Mouse (Mus musculus) cortical plate, adult 2 months (tissue): ENCODE results near the gene Col18a1. TPM values are rescaled to one million over a fixed set of nuclear protein-coding genes. Genes with fewer than 3 reads are reported as not detected.

Experiments
- H3K27ac ChIP-seq: fragments of 200-500 bp; 2 replicates; pipeline ENCODE4 v1.5.1; 2012; ENCODE audit warnings: low read length, control low read depth, inconsistent platforms; ENCODE audit not compliant: insufficient read depth
- H3K4me1 ChIP-seq: fragments of 200-500 bp; 2 replicates; pipeline ENCODE4 v1.6.1; 2011; ENCODE audit warnings: low read length; ENCODE audit not compliant: control insufficient read depth, insufficient read depth
- H3K4me3 ChIP-seq: fragments of 200-500 bp; 2 replicates; pipeline ENCODE4 v1.5.1; 2011; ENCODE audit warnings: mild to moderate bottlenecking, low read length, control low read depth; ENCODE audit not compliant: insufficient read depth
- CTCF ChIP-seq: fragments of 200-500 bp; IDR thresholded peaks from 2 replicates; pipeline ENCODE4 v1.5.1; 2011; ENCODE audit warnings: mild to moderate bottlenecking, control low read depth, low read length; ENCODE audit not compliant: insufficient read depth; ENCODE audit errors: extremely low read depth
- POLR2A ChIP-seq: fragments of 200-500 bp; IDR thresholded peaks from 2 replicates; pipeline ENCODE4 v1.6.1; 2011; ENCODE audit warnings: mild to moderate bottlenecking, low read length, control low read depth; ENCODE audit not compliant: insufficient read depth; ENCODE audit errors: extremely low read depth
- polyA plus RNA-seq: library from polyadenylated mRNA; depleted of rRNA; stranded (reverse); fragments of >200 nt; gene quantifications from 2 replicates; pipeline ENCODE4 v1.2.3, GENCODE M21; 2012

The Col18a1 gene
- polyA plus RNA-seq, 1 experiment, result 2.7 TPM

- Histone ChIP-seq H3K4me1 (peaks cover 12% of the 10 kb centered on the region), H3K27ac (no peak overlapping the region), H3K4me3 (no peak overlapping the region)
- TF ChIP-seq POLR2A, result no peak
- no peak for TF ChIP-seq CTCF
These were observed 37.6 kb upstream of the Col18a1 start for GRCm38 (mm10) chr10:77203960-77204359.

GRCm38 (mm10) chr10:77201919-77202318, 35.6 kb upstream of the Col18a1 start:
- Histone ChIP-seq H3K27ac (no peak overlapping the region), H3K4me1 (peaks cover 7% of the 10 kb centered on the region), H3K4me3 (no peak overlapping the region)
- no peak for TF ChIP-seq POLR2A
- no peak for TF ChIP-seq CTCF

GRCm38 (mm10) chr10:77200295-77200694, 33.9 kb upstream of the Col18a1 start:
- H3K4me1 ChIP-seq, result no peaks in the 10 kb centered on the region
- H3K4me3 ChIP-seq, result no peak overlapping the region
- TF ChIP-seq CTCF (no peak), POLR2A (no peak)
- H3K27ac ChIP-seq, result no peak overlapping the region

- TF ChIP-seq CTCF, result no peak
- no peak for TF ChIP-seq POLR2A
- no peak overlapping the region for H3K27ac ChIP-seq
- H3K4me1 ChIP-seq, result no peaks in the 10 kb centered on the region
- no peak overlapping the region for H3K4me3 ChIP-seq
These were observed 32.9 kb upstream of the Col18a1 start for GRCm38 (mm10) chr10:77199229-77199628.

- TF ChIP-seq CTCF (no peak), POLR2A (no peak)
- Histone ChIP-seq H3K4me1 (no peaks in the 10 kb centered on the region), H3K4me3 (no peak overlapping the region), H3K27ac (no peak overlapping the region)
These were observed 31.3 kb upstream of the Col18a1 start for GRCm38 (mm10) chr10:77197469-77198209.

GRCm38 (mm10) chr10:77196676-77197075, 30.3 kb upstream of the Col18a1 start:
- TF ChIP-seq CTCF (no peak), POLR2A (no peak)
- Histone ChIP-seq H3K4me1 (no peaks in the 10 kb centered on the region), H3K4me3 (no peak overlapping the region), H3K27ac (no peak overlapping the region)

GRCm38 (mm10) chr10:77196115-77196514, 29.8 kb upstream of the Col18a1 start:
- no peak overlapping the region for H3K4me3 ChIP-seq
- H3K27ac ChIP-seq, result no peak overlapping the region
- no peaks in the 10 kb centered on the region for H3K4me1 ChIP-seq
- TF ChIP-seq CTCF, result no peak

- Histone ChIP-seq H3K4me1 (no peaks in the 10 kb centered on the region), H3K27ac (no peak overlapping the region), H3K4me3 (no peak overlapping the region)
- TF ChIP-seq CTCF (no peak), POLR2A (no peak)
These were observed 27.1 kb upstream of the Col18a1 start for GRCm38 (mm10) chr10:77193495-77193894.

- Histone ChIP-seq H3K27ac (no peak overlapping the region), H3K4me3 (no peak overlapping the region), H3K4me1 (no peaks in the 10 kb centered on the region)
- TF ChIP-seq POLR2A, result no peak
- no peak for TF ChIP-seq CTCF
These were observed 26.4 kb upstream of the Col18a1 start for GRCm38 (mm10) chr10:77192745-77193144.

GRCm38 (mm10) chr10:77190967-77191915, 24.9 kb upstream of the Col18a1 start:
- no peak overlapping the region for H3K4me3 ChIP-seq
- no peak overlapping the region for H3K27ac ChIP-seq

More at GRCm38 (mm10) chr10:77190967-77191915, 24.9 kb upstream of the Col18a1 start:
- TF ChIP-seq POLR2A (no peak), CTCF (no peak)
- H3K4me1 ChIP-seq, result no peaks in the 10 kb centered on the region
